Mouse (Mus musculus): Measurements from ENCODE around the gene Vps11. TPM values are rescaled to one million over a fixed set of nuclear protein-coding genes. Genes with fewer than 3 reads are reported as not detected.
"Not testable (repeated sequence)": the region's sequence is repeated elsewhere in the genome, so short reads cannot be mapped to it uniquely, and the experiment has no call there.

Vps11 gene
- polyA plus RNA-seq, 1 experiment = 44.7 TPM

- Histone ChIP-seq H3K4me3 (ENCODE audit: insufficient read depth, low read length) (peak overlapping the region; percentile 96), H3K27ac (ENCODE audit: insufficient read depth, low read depth, low read length) (peak overlapping the region; percentile 53; the same call in 1 of the 2 replicates), H3K4me1 (ENCODE audit: control insufficient read depth, insufficient read depth, low read length) (peaks cover 16% of the 10 kb centered on the region)
- TF ChIP-seq POLR2A (IDR thresholded peaks at IDR 0.05; ENCODE audit: borderline replicate concordance, low read depth, low read length) (no peak), CTCF (IDR thresholded peaks at IDR 0.05; ENCODE audit: low read depth, low read length) (no peak)
Observed at GRCm38 (mm10) chr9:44378153-44378730, 16.8 kb upstream of the Vps11 start.

- H3K4me3 ChIP-seq (ENCODE audit: insufficient read depth, low read length); H3K27ac ChIP-seq (ENCODE audit: insufficient read depth, low read depth, low read length): not testable (repeated sequence)
- peaks cover 16% of the 10 kb centered on the region for H3K4me1 ChIP-seq (ENCODE audit: control insufficient read depth, insufficient read depth, low read length)
Observed at GRCm38 (mm10) chr9:44377335-44377734, 15.9 kb upstream of the Vps11 start.

- Histone ChIP-seq H3K4me1 (ENCODE audit: control insufficient read depth, insufficient read depth, low read length) (peaks cover 16% of the 10 kb centered on the region), H3K4me3 (ENCODE audit: insufficient read depth, low read length) (no peak overlapping the region), H3K27ac (ENCODE audit: insufficient read depth, low read depth, low read length) (no peak overlapping the region)
- TF ChIP-seq CTCF (IDR thresholded peaks at IDR 0.05; ENCODE audit: low read depth, low read length) (no peak), POLR2A (IDR thresholded peaks at IDR 0.05; ENCODE audit: borderline replicate concordance, low read depth, low read length) (no peak)
Observed at GRCm38 (mm10) chr9:44376141-44376540, 14.7 kb upstream of the Vps11 start.

- TF ChIP-seq POLR2A (IDR thresholded peaks at IDR 0.05; ENCODE audit: borderline replicate concordance, low read depth, low read length) (no peak), CTCF (IDR thresholded peaks at IDR 0.05; ENCODE audit: low read depth, low read length) (no peak)
- Histone ChIP-seq H3K4me3 (ENCODE audit: insufficient read depth, low read length) (no peak overlapping the region), H3K27ac (ENCODE audit: insufficient read depth, low read depth, low read length) (no peak overlapping the region), H3K4me1 (ENCODE audit: control insufficient read depth, insufficient read depth, low read length) (peaks cover 11% of the 10 kb centered on the region)
Observed at GRCm38 (mm10) chr9:44373386-44373785, 11.9 kb upstream of the Vps11 start.

GRCm38 (mm10) chr9:44364480-44364879 is 3.0 kb upstream of the Vps11 start:
- Histone ChIP-seq H3K4me1 (ENCODE audit: control insufficient read depth, insufficient read depth, low read length) (no peaks in the 10 kb centered on the region), H3K4me3 (ENCODE audit: insufficient read depth, low read length) (no peak overlapping the region), H3K27ac (ENCODE audit: insufficient read depth, low read depth, low read length) (no peak overlapping the region)
- TF ChIP-seq POLR2A (IDR thresholded peaks at IDR 0.05; ENCODE audit: borderline replicate concordance, low read depth, low read length) = no peak
- TF ChIP-seq CTCF (IDR thresholded peaks at IDR 0.05; ENCODE audit: low read depth, low read length) = peak; percentile 32; the same call in 1 of the 2 replicates

- H3K27ac ChIP-seq (ENCODE audit: insufficient read depth, low read depth, low read length) = peak overlapping the region; percentile 55
Observed at GRCm38 (mm10) chr9:44361931-44362330, 461 bp upstream of the Vps11 start.

GRCm38 (mm10) chr9:44357207-44357606 is 4.3 kb downstream of the Vps11 start:
- H3K4me3 ChIP-seq (ENCODE audit: insufficient read depth, low read length) = no peak overlapping the region
- H3K27ac ChIP-seq (ENCODE audit: insufficient read depth, low read depth, low read length) = no peak overlapping the region

More at GRCm38 (mm10) chr9:44361931-44362330, 461 bp upstream of the Vps11 start:
- H3K4me3 ChIP-seq (ENCODE audit: insufficient read depth, low read length) = peak overlapping the region; percentile 88; the same call in 1 of the 2 replicates
- not testable (repeated sequence) for H3K4me1 ChIP-seq (ENCODE audit: control insufficient read depth, insufficient read depth, low read length)

GRCm38 (mm10) chr9:44353142-44353541 is 8.3 kb downstream of the Vps11 start:
- Histone ChIP-seq H3K4me3 (ENCODE audit: insufficient read depth, low read length) (no peak overlapping the region), H3K27ac (ENCODE audit: insufficient read depth, low read depth, low read length) (no peak overlapping the region), H3K4me1 (ENCODE audit: control insufficient read depth, insufficient read depth, low read length) (no peaks in the 10 kb centered on the region)
- TF ChIP-seq POLR2A (IDR thresholded peaks at IDR 0.05; ENCODE audit: borderline replicate concordance, low read depth, low read length) = no peak
- no peak for TF ChIP-seq CTCF (IDR thresholded peaks at IDR 0.05; ENCODE audit: low read depth, low read length)

More at GRCm38 (mm10) chr9:44357207-44357606, 4.3 kb downstream of the Vps11 start:
- TF ChIP-seq POLR2A (IDR thresholded peaks at IDR 0.05; ENCODE audit: borderline replicate concordance, low read depth, low read length) (no peak), CTCF (IDR thresholded peaks at IDR 0.05; ENCODE audit: low read depth, low read length) (no peak)
- H3K4me1 ChIP-seq (ENCODE audit: control insufficient read depth, insufficient read depth, low read length) = no peaks in the 10 kb centered on the region

- no peak overlapping the region for H3K27ac ChIP-seq (ENCODE audit: insufficient read depth, low read depth, low read length)
Observed at GRCm38 (mm10) chr9:44352337-44352736, 9.1 kb downstream of the Vps11 start.

GRCm38 (mm10) chr9:44351396-44351795 is 10.1 kb downstream of the Vps11 start:
- TF ChIP-seq CTCF (IDR thresholded peaks at IDR 0.05; ENCODE audit: low read depth, low read length) (no peak), POLR2A (IDR thresholded peaks at IDR 0.05; ENCODE audit: borderline replicate concordance, low read depth, low read length) (no peak)
- Histone ChIP-seq H3K4me1 (ENCODE audit: control insufficient read depth, insufficient read depth, low read length) (no peaks in the 10 kb centered on the region), H3K27ac (ENCODE audit: insufficient read depth, low read depth, low read length) (no peak overlapping the region), H3K4me3 (ENCODE audit: insufficient read depth, low read length) (no peak overlapping the region)

More at GRCm38 (mm10) chr9:44352337-44352736, 9.1 kb downstream of the Vps11 start:
- no peak for TF ChIP-seq CTCF (IDR thresholded peaks at IDR 0.05; ENCODE audit: low read depth, low read length)
- no peak for TF ChIP-seq POLR2A (IDR thresholded peaks at IDR 0.05; ENCODE audit: borderline replicate concordance, low read depth, low read length)
- no peak overlapping the region for H3K4me3 ChIP-seq (ENCODE audit: insufficient read depth, low read length)
- H3K4me1 ChIP-seq (ENCODE audit: control insufficient read depth, insufficient read depth, low read length) = no peaks in the 10 kb centered on the region

- no peaks in the 10 kb centered on the region for H3K4me1 ChIP-seq (ENCODE audit: control insufficient read depth, insufficient read depth, low read length)
Observed at GRCm38 (mm10) chr9:44348546-44348945, 12.9 kb downstream of the Vps11 start.

More at GRCm38 (mm10) chr9:44348546-44348945, 12.9 kb downstream of the Vps11 start:
- Histone ChIP-seq H3K27ac (ENCODE audit: insufficient read depth, low read depth, low read length) (no peak overlapping the region), H3K4me3 (ENCODE audit: insufficient read depth, low read length) (no peak overlapping the region)
- TF ChIP-seq CTCF (IDR thresholded peaks at IDR 0.05; ENCODE audit: low read depth, low read length) (no peak), POLR2A (IDR thresholded peaks at IDR 0.05; ENCODE audit: borderline replicate concordance, low read depth, low read length) (no peak)
